Mouse (Mus musculus) liver, embryonic 11.5 days (tissue): ENCODE measurements around the gene Grb10. TPM values are rescaled to one million over a fixed set of nuclear protein-coding genes. Genes with fewer than 3 reads are reported as not detected.

Source experiments
- ATAC-seq: fragments of 200-750 bp; cut with Nextera tagmentation; replicated peaks from 2 replicates; pipeline ENCODE4 v1.8.0; 2017; ENCODE audit warnings: moderate number of reproducible peaks, mild to moderate bottlenecking, moderate TSS enrichment, moderate library complexity; ENCODE audit not compliant: low FRiP score
- DNase-seq: peaks from one replicate; pipeline ENCODE4 v3.0.0-alpha.2; 2017; ENCODE audit warnings: low spot score
- H3K27ac ChIP-seq: fragments of 300-500 bp; sonication (generic); 2 replicates; pipeline ENCODE4 v1.5.1; 2014; ENCODE audit warnings: mild to moderate bottlenecking, low read depth, low read length, control low read depth
- H3K27me3 ChIP-seq: fragments of 300-500 bp; sonication (generic); replicated peaks from 2 replicates; pipeline ENCODE4 v1.6.1; 2014; ENCODE audit warnings: low read length, mixed read lengths; ENCODE audit not compliant: control insufficient read depth, insufficient read depth
- H3K36me3 ChIP-seq: fragments of 300-500 bp; sonication (generic); 2 replicates; pipeline ENCODE4 v1.6.1; 2014; ENCODE audit warnings: mild to moderate bottlenecking, low read length, moderate library complexity, mixed read lengths; ENCODE audit not compliant: control insufficient read depth, insufficient read depth
- H3K4me1 ChIP-seq: fragments of 300-500 bp; sonication (generic); replicated peaks from 2 replicates; pipeline ENCODE4 v1.6.1; 2014; ENCODE audit warnings: low read length, mixed read lengths; ENCODE audit not compliant: control insufficient read depth, insufficient read depth
- H3K4me2 ChIP-seq: fragments of 300-500 bp; sonication (generic); 2 replicates; pipeline ENCODE4 v1.6.1; 2014; ENCODE audit warnings: mild to moderate bottlenecking, control low read depth, moderate library complexity
- H3K4me3 ChIP-seq: fragments of 300-500 bp; sonication (generic); 2 replicates; pipeline ENCODE4 v1.5.1; 2014; ENCODE audit warnings: low read depth, low read length, control low read depth
- H3K9ac ChIP-seq: fragments of 300-500 bp; sonication (generic); 2 replicates; pipeline ENCODE4 v1.6.1; 2014; ENCODE audit warnings: low read depth, low read length, control low read depth
- H3K9me3 ChIP-seq: fragments of 300-500 bp; sonication (generic); 2 replicates; pipeline ENCODE4 v1.6.1; 2016; ENCODE audit warnings: low read length, inconsistent platforms, mixed read lengths; ENCODE audit not compliant: control insufficient read depth
- WGBS: fragments of 180-500 bp; shearing (Covaris S2); extraction: QIAGEN DNeasy Blood & Tissue Kit; methylation state at CpG from one replicate; pipeline ENCODE4 v1.1.7; 2014; 5-methylcytosine and 5-hydroxymethylcytosine counted together
- polyA plus RNA-seq: library from polyadenylated mRNA; unstranded; fragments of >200 nt; fragmentation: Nextera tagmentation; extraction: Ambion mirVana; gene quantifications from 2 replicates; pipeline ENCODE4 v1.2.1, GENCODE M21; 2014

Grb10 gene
- polyA plus RNA-seq, 1 experiment from 2014 or later, result 195 TPM

DNA sequence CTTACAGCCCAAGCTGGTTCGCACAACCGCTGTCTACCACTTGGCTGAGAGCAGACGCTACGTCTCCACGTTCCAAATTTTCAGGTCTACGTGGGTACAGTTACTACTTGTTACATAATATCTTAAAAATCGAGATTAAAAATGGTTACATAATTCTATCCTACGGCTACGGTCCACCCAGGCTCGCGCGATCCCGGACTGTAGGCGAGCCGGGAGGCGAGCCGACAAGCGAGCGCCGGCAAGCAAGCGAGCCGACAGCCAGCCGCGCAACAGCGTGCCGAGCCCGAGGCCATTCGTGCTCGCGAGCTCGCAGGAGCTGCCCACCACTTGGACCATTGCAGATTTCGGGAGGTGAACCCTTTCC lies 13.1 kb downstream of the Grb10 start:
- 62% methylated on average over 32 of the region's 32 CpGs for WGBS
- Histone ChIP-seq H3K9ac (no peak overlapping the region), H3K4me2 (no peak overlapping the region), H3K4me1 (peaks cover 2% of the 10 kb centered on the region; the same call in 1 of the 2 replicates), H3K27ac (no peak overlapping the region), H3K9me3 (peaks cover 12% of the 10 kb centered on the region), H3K27me3 (peaks cover 74% of the 10 kb centered on the region), H3K36me3 (peaks cover 37% of the 10 kb centered on the region), H3K4me3 (no peak overlapping the region)
- DNase-seq (no peak), ATAC-seq (peak; percentile 61)

DNA sequence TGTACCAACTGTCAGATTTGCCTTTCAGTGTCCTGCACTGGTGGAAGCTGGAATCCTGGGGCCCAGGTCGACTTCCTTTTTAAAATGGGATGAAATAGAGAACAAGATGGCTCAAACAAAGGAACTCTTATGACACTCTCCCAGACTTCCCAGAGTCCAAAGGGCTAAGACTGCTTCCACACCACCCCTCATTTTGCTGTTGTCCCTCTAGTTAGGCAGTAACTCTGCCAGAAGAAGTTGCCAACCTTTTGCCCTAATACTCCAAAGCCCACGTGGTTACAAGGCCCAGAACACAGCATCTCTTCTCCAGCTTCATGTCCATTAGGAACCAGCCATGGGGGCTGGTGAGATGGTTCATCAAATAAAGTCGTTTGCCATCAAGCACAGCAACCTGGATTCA lies 15.4 kb downstream of the Grb10 start:
- Histone ChIP-seq H3K4me3 (no peak overlapping the region), H3K9me3 (peaks cover 12% of the 10 kb centered on the region), H3K4me2 (no peak overlapping the region), H3K36me3 (peaks cover 27% of the 10 kb centered on the region), H3K27me3 (peaks cover 62% of the 10 kb centered on the region), H3K9ac (no peak overlapping the region), H3K4me1 (peaks cover 2% of the 10 kb centered on the region; the same call in 1 of the 2 replicates), H3K27ac (no peak overlapping the region)
- WGBS, result 50% methylated on average over 3 of the region's 3 CpGs
- no peak for ATAC-seq
- DNase-seq, result no peak

DNA sequence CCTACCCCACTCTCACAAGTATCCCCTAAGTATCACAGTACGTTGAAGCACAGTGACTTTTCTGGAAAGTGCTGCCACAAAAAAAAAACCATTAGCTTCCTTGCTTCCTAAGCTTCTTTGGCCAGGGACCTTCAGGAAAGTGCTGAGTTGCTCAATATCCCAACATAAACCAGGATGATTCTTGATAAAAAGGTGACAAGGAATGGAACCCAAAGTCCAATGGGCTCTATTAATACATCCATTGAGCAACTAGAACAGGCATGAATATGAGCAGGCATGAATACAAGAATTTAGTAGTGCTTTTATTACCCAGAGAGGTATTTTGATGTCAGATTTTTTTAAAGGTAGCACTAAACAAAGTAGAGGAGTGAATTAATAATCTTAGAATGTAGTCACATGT lies 18.8 kb downstream of the Grb10 start:
- no peaks in the 10 kb centered on the region for H3K9me3 ChIP-seq
- 86% methylated on average over 1 of the region's 1 CpGs for WGBS
- no peak for ATAC-seq
- H3K27ac ChIP-seq, result no peak overlapping the region
- H3K27me3 ChIP-seq, result peaks cover 34% of the 10 kb centered on the region
- no peak overlapping the region for H3K4me2 ChIP-seq
- H3K36me3 ChIP-seq, result peaks cover 3% of the 10 kb centered on the region
- 0 out of 2 replicates have a peak, but pooled peaks cover 2% of the 10 kb centered on the region for H3K4me1 ChIP-seq
- H3K9ac ChIP-seq, result no peak overlapping the region
- no peak overlapping the region for H3K4me3 ChIP-seq
- DNase-seq, result no peak

DNA sequence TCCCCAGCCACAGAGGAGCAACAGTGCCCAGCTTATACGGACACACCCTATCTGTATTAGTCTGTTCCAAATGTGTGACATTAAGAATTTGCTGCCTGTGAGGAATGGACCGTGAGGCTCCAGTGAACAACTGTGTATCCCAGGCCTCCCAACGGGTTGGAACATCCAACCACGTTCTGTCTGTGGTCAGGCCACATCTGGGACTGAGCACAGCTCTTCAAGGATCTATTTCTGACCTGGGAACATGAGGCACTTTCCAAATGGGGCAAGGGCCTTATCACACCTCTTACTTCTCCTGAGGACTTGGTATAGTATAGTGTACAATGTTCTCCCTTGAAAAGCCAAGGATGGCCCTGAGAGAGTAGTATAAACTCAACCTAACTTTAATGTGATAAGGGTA lies 19.9 kb downstream of the Grb10 start:
- H3K9me3 ChIP-seq, result no peaks in the 10 kb centered on the region
- DNase-seq (no peak), ATAC-seq (no peak)
- peaks cover 30% of the 10 kb centered on the region for H3K27me3 ChIP-seq
- 79% methylated on average over 4 of the region's 4 CpGs for WGBS
- no peak overlapping the region for H3K4me2 ChIP-seq
- H3K27ac ChIP-seq, result no peak overlapping the region
- H3K4me1 ChIP-seq, result 0 out of 2 replicates have a peak, but pooled peaks cover 2% of the 10 kb centered on the region
- H3K9ac ChIP-seq, result no peak overlapping the region
- no peak overlapping the region for H3K4me3 ChIP-seq
- H3K36me3 ChIP-seq, result peaks cover 5% of the 10 kb centered on the region

DNA sequence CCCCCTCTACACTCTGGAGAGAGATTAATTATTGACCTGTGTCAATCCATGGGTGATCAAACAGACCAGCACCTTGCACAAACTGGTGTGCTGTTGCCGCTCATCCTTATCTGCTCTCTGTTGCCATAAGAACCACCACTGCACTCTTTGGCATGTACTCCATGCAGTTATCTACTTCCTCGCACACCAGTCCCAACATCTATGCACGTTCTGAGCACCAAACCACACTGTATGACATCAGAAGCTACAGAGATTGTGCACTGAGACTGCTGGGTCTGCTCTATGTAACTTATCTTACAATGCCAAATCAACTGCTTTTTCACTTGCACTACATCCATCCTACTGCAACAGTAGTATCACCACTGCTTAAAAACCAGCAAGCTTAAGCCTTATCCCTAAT lies 28.4 kb downstream of the Grb10 start:
- H3K4me3 ChIP-seq, result no peak overlapping the region
- no peak for DNase-seq
- H3K27ac ChIP-seq, result no peak overlapping the region
- ATAC-seq, result peak; percentile 89
- peaks cover 6% of the 10 kb centered on the region; the same call in 1 of the 2 replicates for H3K4me1 ChIP-seq
- H3K9me3 ChIP-seq, result peaks cover 7% of the 10 kb centered on the region; the same call in 1 of the 2 replicates
- H3K27me3 ChIP-seq, result no peaks in the 10 kb centered on the region
- H3K4me2 ChIP-seq, result no peak overlapping the region
- H3K36me3 ChIP-seq, result peaks cover 7% of the 10 kb centered on the region; the same call in 1 of the 2 replicates
- no peak overlapping the region for H3K9ac ChIP-seq
- WGBS, result 48% methylated on average over 3 of the region's 3 CpGs

DNA sequence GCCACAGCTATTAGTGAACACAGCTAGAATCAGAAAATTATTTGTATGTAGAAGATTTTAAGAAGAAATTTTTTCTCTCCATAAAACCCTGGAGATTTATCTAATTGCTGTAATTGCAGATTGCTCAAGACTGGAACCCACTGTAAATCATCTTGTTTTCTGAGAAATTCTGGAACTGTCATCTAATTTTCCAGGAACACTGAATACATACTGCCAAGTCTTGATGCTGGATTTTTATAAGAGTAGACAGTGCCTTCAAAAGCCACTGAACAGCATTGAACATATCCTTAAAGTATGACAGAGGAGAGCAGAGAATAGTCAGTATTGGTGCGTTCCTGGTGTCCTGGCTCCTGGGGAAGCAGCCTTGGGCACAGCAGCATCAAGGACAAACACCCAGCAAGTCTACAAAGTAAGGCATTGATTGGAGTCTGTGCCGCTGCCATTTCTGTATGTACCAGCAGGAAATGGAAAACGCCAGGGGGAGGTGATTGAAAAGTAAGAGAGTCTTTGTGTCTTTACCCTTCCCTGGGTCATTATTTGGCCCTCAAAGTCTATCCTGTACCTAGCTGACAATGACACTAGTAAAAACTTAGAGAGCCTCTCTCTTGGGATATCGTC lies 38.1 kb downstream of the Grb10 start:
- DNase-seq, result no peak
- Histone ChIP-seq H3K36me3 (0 out of 2 replicates have a peak, but pooled peaks cover 3% of the 10 kb centered on the region), H3K27me3 (no peaks in the 10 kb centered on the region), H3K27ac (no peak overlapping the region), H3K4me1 (no peaks in the 10 kb centered on the region), H3K9me3 (no peaks in the 10 kb centered on the region), H3K4me3 (no peak overlapping the region), H3K9ac (no peak overlapping the region), H3K4me2 (no peak overlapping the region)
- WGBS, result 81% methylated on average over 4 of the region's 4 CpGs
- no peak for ATAC-seq

DNA sequence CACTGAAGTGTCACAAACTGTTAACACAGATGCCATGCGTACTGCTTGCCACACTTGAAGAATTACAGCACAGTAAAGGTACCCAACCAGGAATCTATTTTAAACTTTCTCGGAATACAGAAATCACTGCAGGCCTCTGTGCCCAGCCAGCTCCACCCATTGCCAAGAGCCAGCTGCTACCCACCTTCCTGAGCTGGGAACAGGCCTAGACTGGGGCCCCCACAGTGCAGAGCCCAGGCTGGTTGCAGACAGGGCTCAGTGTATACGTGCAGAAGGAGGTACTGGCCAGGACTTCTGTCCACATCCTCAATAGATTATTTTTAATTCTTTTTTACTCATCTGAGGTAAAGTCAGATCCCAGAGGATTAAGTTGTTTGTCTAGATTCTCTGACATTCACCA lies 39.6 kb downstream of the Grb10 start:
- no peaks in the 10 kb centered on the region for H3K4me1 ChIP-seq
- no peak overlapping the region for H3K27ac ChIP-seq
- DNase-seq (no peak), ATAC-seq (0 out of 2 replicates have a peak, but pooled peaks have one; percentile 44)
- H3K4me2 ChIP-seq, result no peak overlapping the region
- no peaks in the 10 kb centered on the region for H3K27me3 ChIP-seq
- no peak overlapping the region for H3K9ac ChIP-seq
- WGBS, result 82% methylated on average over 3 of the region's 3 CpGs
- H3K36me3 ChIP-seq, result peaks cover 5% of the 10 kb centered on the region; the same call in 1 of the 2 replicates
- no peaks in the 10 kb centered on the region for H3K9me3 ChIP-seq
- no peak overlapping the region for H3K4me3 ChIP-seq

DNA sequence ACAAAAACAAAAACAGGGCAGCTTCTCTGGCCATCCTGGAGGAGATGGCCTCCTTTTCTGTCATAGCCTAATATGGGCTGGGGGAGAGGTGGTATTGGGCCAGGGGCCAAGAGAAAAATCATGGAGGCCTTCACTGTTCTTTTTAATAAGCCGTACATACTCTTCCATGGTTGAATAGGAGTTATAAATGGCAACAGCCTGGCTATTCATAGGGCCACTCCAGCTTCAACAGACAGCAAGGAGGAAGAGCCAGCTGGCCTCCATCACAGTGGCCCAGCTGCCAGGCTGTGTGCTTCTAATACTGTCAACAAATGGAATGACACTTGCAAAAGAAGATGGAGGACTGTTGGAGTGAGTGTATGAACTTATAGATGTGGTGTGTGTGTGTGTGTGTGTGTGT lies 41.4 kb downstream of the Grb10 start:
- H3K9ac ChIP-seq, result no peak overlapping the region
- no peak for DNase-seq
- no peak for ATAC-seq
- peaks cover 5% of the 10 kb centered on the region; the same call in 1 of the 2 replicates for H3K36me3 ChIP-seq
- H3K27ac ChIP-seq, result no peak overlapping the region
- no peaks in the 10 kb centered on the region for H3K27me3 ChIP-seq
- no peak overlapping the region for H3K4me3 ChIP-seq
- H3K9me3 ChIP-seq, result no peaks in the 10 kb centered on the region
- WGBS, result 72% methylated on average over 1 of the region's 1 CpGs
- no peak overlapping the region for H3K4me2 ChIP-seq
- no peaks in the 10 kb centered on the region; the same call in 1 of the 2 replicates for H3K4me1 ChIP-seq

DNA sequence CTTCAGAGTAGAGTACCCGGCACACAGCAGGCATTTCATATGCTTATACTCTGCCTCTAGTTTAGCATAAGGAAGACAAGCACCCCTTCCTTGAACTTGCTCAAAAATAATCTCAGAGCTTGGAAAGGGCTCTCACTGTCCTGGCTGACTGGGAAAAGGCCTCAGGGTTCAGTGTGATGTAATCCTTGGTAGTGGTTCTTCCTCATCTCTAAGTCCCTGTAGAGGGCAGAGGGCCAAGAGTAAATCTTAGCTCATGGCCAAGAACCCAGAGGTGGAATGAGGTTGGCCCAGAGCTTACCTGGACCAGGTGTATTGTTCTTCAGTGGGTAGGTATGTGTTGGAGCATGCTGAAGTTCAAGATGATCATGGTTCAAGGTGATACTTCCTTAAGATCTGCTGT lies 43.1 kb downstream of the Grb10 start:
- ATAC-seq, result no peak
- H3K9ac ChIP-seq, result no peak overlapping the region
- H3K4me1 ChIP-seq, result no peaks in the 10 kb centered on the region; the same call in 1 of the 2 replicates
- no peak overlapping the region for H3K27ac ChIP-seq
- H3K4me3 ChIP-seq, result no peak overlapping the region
- no peak overlapping the region for H3K4me2 ChIP-seq
- no peak for DNase-seq
- no peaks in the 10 kb centered on the region for H3K9me3 ChIP-seq
- H3K36me3 ChIP-seq, result peaks cover 2% of the 10 kb centered on the region; the same call in 1 of the 2 replicates
- WGBS, result 84% methylated on average over 1 of the region's 1 CpGs
- no peaks in the 10 kb centered on the region for H3K27me3 ChIP-seq
